Mouse (Mus musculus) hindbrain, embryonic 10.5 days (tissue): ENCODE results near the gene Armc3. TPM values are rescaled to one million over a fixed set of nuclear protein-coding genes. Genes with fewer than 3 reads are reported as not detected.
"Not testable (repeated sequence)": the region's sequence is repeated elsewhere in the genome, so short reads cannot be mapped to it uniquely, and the experiment has no call there.

Experiments used
- DNase-seq: peaks from one replicate; pipeline ENCODE4 v3.0.0-alpha.2; 2017; ENCODE audit warnings: low spot score
- H3K27ac ChIP-seq: fragments of 300-500 bp; sonication (generic); 2 replicates; pipeline ENCODE4 v1.5.1; 2016; ENCODE audit warnings: mild to moderate bottlenecking, moderate library complexity
- H3K27me3 ChIP-seq: fragments of 300-500 bp; sonication (generic); 2 replicates; pipeline ENCODE4 v1.6.1; 2016; ENCODE audit warnings: mild to moderate bottlenecking; ENCODE audit not compliant: poor library complexity, insufficient read depth, severe bottlenecking
- H3K36me3 ChIP-seq: fragments of 300-500 bp; sonication (generic); 2 replicates; pipeline ENCODE4 v1.6.1; 2016; ENCODE audit warnings: mild to moderate bottlenecking, moderate library complexity
- H3K4me1 ChIP-seq: fragments of 300-500 bp; sonication (generic); replicated peaks from 2 replicates; pipeline ENCODE4 v1.6.1; 2016; ENCODE audit warnings: mild to moderate bottlenecking
- H3K4me3 ChIP-seq: fragments of 300-500 bp; sonication (generic); 2 replicates; pipeline ENCODE4 v1.5.1; 2016; ENCODE audit warnings: mild to moderate bottlenecking, moderate library complexity
- H3K9me3 ChIP-seq: fragments of 300-500 bp; sonication (generic); 2 replicates; pipeline ENCODE4 v1.6.1; 2016; ENCODE audit warnings: mild to moderate bottlenecking, moderate library complexity
- WGBS: fragments of 180-500 bp; shearing (Covaris S2); methylation state at CpG from one replicate; pipeline ENCODE4 v1.1.7; 2016; 5-methylcytosine and 5-hydroxymethylcytosine counted together
- polyA plus RNA-seq: library from polyadenylated mRNA; unstranded; fragments of >200 nt; fragmentation: Nextera tagmentation; extraction: Ambion mirVana; gene quantifications from 2 replicates; pipeline ENCODE4 v1.2.1, GENCODE M21; 2016

Gene Armc3
- polyA plus RNA-seq, 1 experiment from 2014 or later = 1.9 TPM

- Histone ChIP-seq H3K4me1 (no peaks in the 10 kb centered on the region), H3K9me3 (no peaks in the 10 kb centered on the region), H3K4me3 (no peak overlapping the region), H3K27ac (no peak overlapping the region), H3K36me3 (no peaks in the 10 kb centered on the region), H3K27me3 (no peaks in the 10 kb centered on the region)
- WGBS = 62% methylated on average over 3 of the region's 3 CpGs
- DNase-seq = no peak
Measured at GRCm38 (mm10) chr2:19292366-19292765, 93.3 kb downstream of the Armc3 start.

- WGBS = 77% methylated on average over 9 of the region's 9 CpGs
- Histone ChIP-seq H3K4me3 (no peak overlapping the region), H3K27ac (no peak overlapping the region), H3K9me3 (no peaks in the 10 kb centered on the region), H3K27me3 (no peaks in the 10 kb centered on the region), H3K4me1 (peaks cover 5% of the 10 kb centered on the region), H3K36me3 (no peaks in the 10 kb centered on the region)
- DNase-seq = no peak
Measured at GRCm38 (mm10) chr2:19300345-19301089, 101.4 kb downstream of the Armc3 start.

DNA sequence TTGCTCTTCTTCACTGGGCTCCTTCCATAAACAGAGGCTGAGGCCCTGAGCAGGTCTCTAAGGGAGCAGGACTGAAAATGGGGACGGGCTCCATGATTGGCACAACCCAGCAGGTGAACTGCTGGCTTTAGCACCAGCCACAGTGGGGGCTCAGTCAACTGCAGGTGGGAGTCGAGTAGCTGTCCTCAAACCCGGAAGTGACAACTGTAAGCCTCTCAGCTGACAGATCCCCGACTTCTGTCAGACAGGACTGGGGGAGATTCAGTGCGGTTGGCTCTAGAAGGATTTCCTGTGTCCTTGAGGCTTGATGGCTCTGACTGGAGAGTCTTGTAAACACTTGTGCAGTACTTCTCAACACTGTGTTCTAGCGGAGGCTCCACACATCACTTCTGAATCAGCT, 102.1 kb downstream of the Armc3 start:
- Histone ChIP-seq H3K9me3 (no peaks in the 10 kb centered on the region), H3K27ac (no peak overlapping the region), H3K4me1 (peaks cover 5% of the 10 kb centered on the region), H3K36me3 (no peaks in the 10 kb centered on the region), H3K27me3 (no peaks in the 10 kb centered on the region), H3K4me3 (no peak overlapping the region)
- 12% methylated on average over 6 of the region's 6 CpGs for WGBS
- DNase-seq = no peak

DNA sequence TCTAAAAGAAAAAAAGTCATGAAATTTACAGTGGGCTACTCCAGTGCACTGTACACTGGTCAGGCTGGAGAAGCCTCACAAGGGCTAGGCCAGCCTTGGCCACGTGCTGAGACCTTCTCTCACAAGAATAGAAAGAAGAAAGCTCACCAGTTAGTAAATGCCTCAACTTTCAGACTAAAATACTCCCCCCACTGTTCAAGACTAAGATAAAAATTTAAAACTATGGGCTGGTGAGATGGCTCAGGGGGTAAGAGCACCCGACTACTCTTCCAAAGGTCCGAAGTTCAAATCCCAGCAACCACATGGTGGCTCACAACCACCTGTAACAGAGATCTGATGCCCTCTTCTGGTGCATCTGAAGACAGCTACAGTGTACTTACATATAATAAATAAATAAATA, 104.0 kb downstream of the Armc3 start:
- H3K27me3 ChIP-seq, H3K9me3 ChIP-seq, DNase-seq, H3K4me3 ChIP-seq, H3K4me1 ChIP-seq, H3K36me3 ChIP-seq, H3K27ac ChIP-seq: not testable (repeated sequence)
- WGBS = 83% methylated on average over 3 of the region's 3 CpGs

GRCm38 (mm10) chr2:19310498-19310897, 111.4 kb downstream of the Armc3 start:
- no peak overlapping the region for H3K4me3 ChIP-seq
- no peak overlapping the region for H3K27ac ChIP-seq
- H3K36me3 ChIP-seq = no peaks in the 10 kb centered on the region
- peaks cover 8% of the 10 kb centered on the region; the same call in 1 of the 2 replicates for H3K4me1 ChIP-seq
- H3K9me3 ChIP-seq = peaks cover 9% of the 10 kb centered on the region
- WGBS = 89% methylated on average over 3 of the region's 3 CpGs
- H3K27me3 ChIP-seq = no peaks in the 10 kb centered on the region; the same call in 1 of the 2 replicates
- DNase-seq = no peak

DNA sequence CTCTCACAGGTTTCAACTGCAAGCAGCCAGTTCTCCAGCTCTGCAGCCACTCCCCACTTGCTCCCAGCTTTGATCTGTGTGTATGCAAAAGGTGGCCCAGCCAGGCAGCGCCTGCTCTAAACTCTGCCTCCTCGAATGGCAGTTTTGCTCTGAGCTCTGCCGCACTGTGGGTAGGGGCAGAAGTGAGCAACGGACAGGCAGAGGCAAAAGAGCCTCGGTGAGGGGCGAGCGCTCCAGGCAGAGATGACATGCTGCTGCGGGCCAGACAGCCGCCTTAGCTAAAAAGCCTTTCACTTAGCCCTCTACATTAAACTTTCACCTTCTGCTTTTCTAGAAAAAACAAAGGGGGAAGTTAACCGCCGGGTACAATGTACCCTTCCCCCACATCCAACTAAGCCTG, 117.0 kb downstream of the Armc3 start:
- no peak overlapping the region for H3K27ac ChIP-seq
- no peaks in the 10 kb centered on the region for H3K27me3 ChIP-seq
- no peaks in the 10 kb centered on the region for H3K36me3 ChIP-seq
- H3K4me1 ChIP-seq = no peaks in the 10 kb centered on the region
- WGBS = 42% methylated on average over 11 of the region's 11 CpGs
- DNase-seq = no peak
- no peak overlapping the region for H3K4me3 ChIP-seq
- peaks cover 18% of the 10 kb centered on the region for H3K9me3 ChIP-seq

- no peak for DNase-seq
- Histone ChIP-seq H3K9me3 (peaks cover 18% of the 10 kb centered on the region), H3K36me3 (no peaks in the 10 kb centered on the region), H3K4me1 (no peaks in the 10 kb centered on the region), H3K4me3 (no peak overlapping the region), H3K27ac (no peak overlapping the region), H3K27me3 (no peaks in the 10 kb centered on the region)
- 73% methylated on average over 4 of the region's 4 CpGs for WGBS
Measured at GRCm38 (mm10) chr2:19316691-19317090, 117.6 kb downstream of the Armc3 start.

- H3K36me3 ChIP-seq, H3K27ac ChIP-seq, H3K4me1 ChIP-seq, H3K27me3 ChIP-seq, DNase-seq, H3K4me3 ChIP-seq: not testable (repeated sequence)
- WGBS = 86% methylated on average over 2 of the region's 2 CpGs
- peaks cover 18% of the 10 kb centered on the region for H3K9me3 ChIP-seq
Measured at GRCm38 (mm10) chr2:19317151-19317812, 118.2 kb downstream of the Armc3 start.

DNA sequence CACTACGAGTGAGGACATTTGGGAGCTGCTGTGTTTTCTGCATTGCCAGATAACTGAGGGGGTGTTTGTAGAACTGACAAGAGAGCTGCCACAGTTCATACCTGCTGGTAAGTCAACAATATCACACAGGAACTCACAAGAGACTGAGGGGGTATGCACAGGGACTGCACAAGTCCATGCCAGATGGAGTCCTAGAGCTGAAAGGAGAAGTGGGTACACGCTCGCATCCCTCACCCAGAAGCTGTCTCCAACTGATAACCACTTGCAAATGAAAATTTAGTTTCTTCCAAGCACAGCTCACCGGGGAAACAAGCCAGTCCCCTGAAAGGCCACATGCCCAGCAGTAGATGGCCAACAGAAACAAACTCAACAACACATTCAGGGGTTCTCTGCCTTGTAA, 119.4 kb downstream of the Armc3 start:
- Histone ChIP-seq H3K27ac (no peak overlapping the region), H3K4me1 (no peaks in the 10 kb centered on the region), H3K4me3 (no peak overlapping the region), H3K27me3 (no peaks in the 10 kb centered on the region), H3K9me3 (peaks cover 18% of the 10 kb centered on the region), H3K36me3 (no peaks in the 10 kb centered on the region)
- DNase-seq = no peak
- WGBS = 84% methylated on average over 4 of the region's 4 CpGs

DNA sequence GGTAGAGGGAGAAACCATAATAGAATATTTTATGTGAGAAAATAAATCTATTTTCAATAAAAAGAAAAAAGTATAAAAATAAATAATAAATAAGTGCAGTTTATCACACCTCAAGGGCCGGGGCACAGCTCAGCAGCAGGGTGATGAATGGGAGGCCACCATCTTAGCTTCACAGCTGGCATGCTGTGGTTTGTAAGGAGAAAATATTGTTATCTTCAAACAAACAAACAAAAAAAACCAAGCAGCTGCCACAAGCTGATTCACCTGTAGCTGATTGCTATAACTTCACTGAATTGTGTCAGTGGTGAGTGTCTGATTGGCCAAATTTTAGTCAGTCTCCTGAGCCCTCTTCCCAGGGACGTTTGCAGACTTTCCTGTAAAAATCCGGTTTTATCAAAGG, 120.2 kb downstream of the Armc3 start:
- WGBS = 86% methylated on average over 3 of the region's 3 CpGs
- no peaks in the 10 kb centered on the region for H3K4me1 ChIP-seq
- H3K9me3 ChIP-seq = peaks cover 18% of the 10 kb centered on the region
- H3K36me3 ChIP-seq = no peaks in the 10 kb centered on the region
- no peaks in the 10 kb centered on the region for H3K27me3 ChIP-seq
- H3K27ac ChIP-seq = no peak overlapping the region
- no peak for DNase-seq
- no peak overlapping the region for H3K4me3 ChIP-seq

DNA sequence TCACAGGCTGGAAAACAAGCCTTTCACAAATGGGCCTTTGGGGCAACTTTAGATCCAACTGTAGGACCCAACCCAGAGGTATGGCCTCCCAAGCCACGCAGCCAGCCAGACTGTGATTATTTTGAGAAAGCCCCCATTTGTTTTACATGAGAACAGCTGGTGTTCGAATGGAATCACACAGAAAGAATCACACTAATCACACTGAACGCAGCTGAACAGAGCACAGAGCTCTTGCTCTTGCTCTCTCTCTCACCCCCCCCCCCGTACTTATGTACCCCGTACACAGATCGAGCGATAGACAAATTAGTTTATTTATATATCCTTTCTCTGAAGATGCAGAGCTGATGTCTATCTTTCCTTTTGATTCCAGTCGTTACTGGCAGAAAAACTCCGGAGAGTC, 123.3 kb downstream of the Armc3 start:
- no peak overlapping the region for H3K27ac ChIP-seq
- H3K4me3 ChIP-seq = no peak overlapping the region
- no peaks in the 10 kb centered on the region for H3K4me1 ChIP-seq
- no peak for DNase-seq
- H3K27me3 ChIP-seq = no peaks in the 10 kb centered on the region
- WGBS = 87% methylated on average over 9 of the region's 9 CpGs
- no peaks in the 10 kb centered on the region for H3K36me3 ChIP-seq
- H3K9me3 ChIP-seq = no peaks in the 10 kb centered on the region

DNA sequence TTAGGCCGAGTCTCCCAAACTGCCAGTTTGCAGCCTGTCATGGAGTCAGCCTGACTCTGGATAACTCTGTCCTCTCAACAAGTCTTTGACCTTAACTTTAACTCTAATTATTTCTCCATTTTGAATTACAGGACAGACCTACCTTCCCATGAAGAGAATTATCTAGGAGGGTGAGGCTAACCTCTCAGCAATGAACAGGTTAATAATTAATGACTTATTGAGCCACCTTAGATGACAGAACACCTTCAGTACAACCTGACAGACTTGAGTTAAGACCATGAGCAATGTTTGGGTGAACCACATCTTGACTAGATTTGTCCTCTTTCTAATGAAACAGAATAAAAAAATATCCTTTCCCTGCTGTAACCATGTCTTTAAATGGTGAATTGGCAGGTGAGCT, 127.3 kb downstream of the Armc3 start:
- no peaks in the 10 kb centered on the region for H3K36me3 ChIP-seq
- no peaks in the 10 kb centered on the region for H3K4me1 ChIP-seq
- H3K4me3 ChIP-seq = no peak overlapping the region
- H3K9me3 ChIP-seq = no peaks in the 10 kb centered on the region
- no peak for DNase-seq
- no peaks in the 10 kb centered on the region for H3K27me3 ChIP-seq
- H3K27ac ChIP-seq = no peak overlapping the region
- WGBS = 84% methylated on average over 1 of the region's 1 CpGs

DNA sequence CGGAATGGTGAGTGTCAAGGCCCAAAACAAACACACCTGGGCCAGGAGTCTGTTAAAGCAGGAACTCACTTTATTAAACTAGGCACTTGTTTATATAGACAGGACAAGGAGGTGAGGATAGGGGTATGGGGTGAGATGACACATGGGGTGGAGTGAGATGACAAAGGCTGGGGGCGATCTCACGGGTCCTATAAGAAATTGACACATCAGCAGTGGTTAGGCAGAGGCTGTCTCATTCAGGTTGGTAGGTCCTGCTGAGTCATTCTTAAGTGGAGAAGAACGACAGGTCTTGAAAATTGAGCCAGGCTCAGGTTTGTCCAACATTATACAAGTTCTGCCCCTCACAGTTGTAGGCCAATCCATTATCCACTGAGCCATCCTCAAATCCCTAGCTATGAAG, 128.7 kb downstream of the Armc3 start:
- DNase-seq = no peak
- WGBS = 76% methylated on average over 4 of the region's 4 CpGs
- no peaks in the 10 kb centered on the region for H3K9me3 ChIP-seq
- H3K36me3 ChIP-seq = no peaks in the 10 kb centered on the region
- no peak overlapping the region for H3K4me3 ChIP-seq
- no peaks in the 10 kb centered on the region for H3K4me1 ChIP-seq
- H3K27me3 ChIP-seq = no peaks in the 10 kb centered on the region
- no peak overlapping the region for H3K27ac ChIP-seq
